Comparison of ENCODE assay signal across 19 mouse cellular contexts in genomic region chrX:165767672-165768265, GRCm38 (mm10).
A peak's percentile ranks its signal among the peaks of the same experiment; 100 is the strongest.
DNase-seq lines count a peak whose midpoint lies in the region; ATAC-seq lines count a peak whose summit lies in the region.
"Had no signal": no experiment of that assay in that cellular context is flagged by ENCODE, and none has a peak within 500 bp of the region (broad histone marks: within the 10 kb centered on the region; RNA-seq: fewer than 3 reads in every experiment).

No protein-coding gene starts in this region.

- peak; percentile 0 to 8 for DNase-seq in frontal cortex, adult 2 months (ENCODE audit: extremely low spot score in 1 of 2, low spot score in 1 of 2)
- DNase-seq in frontal cortex, postnatal 25 days (ENCODE audit: low spot score in 2 of 2), result no peak
- DNase-seq in limb, embryonic 10.5 days (ENCODE audit: low spot score), result no peak
- DNase-seq in brain, adult 2 months (ENCODE audit: low read depth, low spot score), result peak; percentile 57
- DNase-seq in telencephalon, adult 2 months (ENCODE audit: low read depth, low spot score), result peak; percentile 29
- no peak for DNase-seq in urinary bladder, postnatal 14 days (ENCODE audit: low spot score)
- DNase-seq: adrenal gland, postnatal 36 days; embryo, embryonic 11 days; gastrocnemius, postnatal 36 days; lung, postnatal 14 days; thymus, postnatal 25 days had no signal

- no peak overlapping the region for H3K4me3 ChIP-seq in limb, embryonic 13.5 days
- no peak overlapping the region for H3K4me3 ChIP-seq in limb, embryonic 10.5 days
- H3K4me3 ChIP-seq: hindbrain, embryonic 13.5 days; layer of hippocampus, adult 2 months; limb, embryonic 12.5 days; liver, embryonic 15.5 days; megakaryocyte, embryonic 14.5 days had no signal

- no peaks in the 10 kb centered on the region for H3K9me3 ChIP-seq in limb, embryonic 13.5 days
- no peaks in the 10 kb centered on the region for H3K9me3 ChIP-seq in limb, embryonic 10.5 days (replicated peaks)
- H3K9me3 ChIP-seq: hindbrain, embryonic 13.5 days; limb, embryonic 12.5 days; liver, embryonic 15.5 days; megakaryocyte, embryonic 14.5 days had no signal

- no peak overlapping the region for H3K9ac ChIP-seq in limb, embryonic 13.5 days
- H3K9ac ChIP-seq: hindbrain, embryonic 13.5 days; limb, embryonic 12.5 days; liver, embryonic 15.5 days had no signal

- H3K27me3 ChIP-seq in limb, embryonic 13.5 days, result no peaks in the 10 kb centered on the region
- H3K27me3 ChIP-seq in limb, embryonic 10.5 days (ENCODE audit: low read depth, poor library complexity, severe bottlenecking), result no peaks in the 10 kb centered on the region
- H3K27me3 ChIP-seq: hindbrain, embryonic 13.5 days; limb, embryonic 12.5 days; liver, embryonic 15.5 days; megakaryocyte, embryonic 14.5 days had no signal

- WGBS in limb, embryonic 13.5 days, result 48% methylated on average over 3 of the region's 3 CpGs
- 87% methylated on average over 3 of the region's 3 CpGs for WGBS in limb, embryonic 10.5 days

- no peak overlapping the region for H3K4me2 ChIP-seq in limb, embryonic 13.5 days (replicated peaks)
- H3K4me2 ChIP-seq: hindbrain, embryonic 13.5 days; limb, embryonic 12.5 days; liver, embryonic 15.5 days had no signal

- ATAC-seq in limb, embryonic 13.5 days (ENCODE audit: low FRiP score, low read depth), result peak; percentile 32; the same call in 1 of the 2 replicates
- ATAC-seq: intestine, embryonic 16.5 days had no signal

- H3K27ac ChIP-seq in limb, embryonic 13.5 days, result no peak overlapping the region
- H3K27ac ChIP-seq in limb, embryonic 10.5 days, result no peak overlapping the region
- H3K27ac ChIP-seq: hindbrain, embryonic 13.5 days; layer of hippocampus, adult 2 months; limb, embryonic 12.5 days; liver, embryonic 15.5 days; stomach, postnatal 0 days had no signal

- no peaks in the 10 kb centered on the region for H3K36me3 ChIP-seq in limb, embryonic 13.5 days
- no peaks in the 10 kb centered on the region for H3K36me3 ChIP-seq in limb, embryonic 10.5 days
- H3K36me3 ChIP-seq: hindbrain, embryonic 13.5 days; limb, embryonic 12.5 days; liver, embryonic 15.5 days had no signal

- H3K4me1 ChIP-seq in limb, embryonic 13.5 days, result no peaks in the 10 kb centered on the region
- no peaks in the 10 kb centered on the region for H3K4me1 ChIP-seq in limb, embryonic 10.5 days
- H3K4me1 ChIP-seq: hindbrain, embryonic 13.5 days; limb, embryonic 12.5 days; liver, embryonic 15.5 days; megakaryocyte, embryonic 14.5 days had no signal

Comparison
In these comparisons a context has a peak if more than half of its experiments do, and no peak if none do; other contexts are left out.
1. DNase-seq: peak in frontal cortex, adult 2 months (2 of 2), brain, adult 2 months (single experiment) and telencephalon, adult 2 months (single experiment); none in frontal cortex, postnatal 25 days (0 of 2), limb, embryonic 10.5 days (single experiment) and urinary bladder, postnatal 14 days (single experiment).